Mouse (Mus musculus): ENCODE results near the gene 1700001C19Rik.

GRCm38 (mm10) chr17:47385145-47385544, 52.0 kb downstream of the 1700001C19Rik start, which contains the start of gene Guca1b:
- TF ChIP-seq CTCF (IDR thresholded peaks at IDR 0.05; ENCODE audit: borderline replicate concordance, insufficient read depth, low read depth, low read length) (no peak), POLR2A (IDR thresholded peaks at IDR 0.05; ENCODE audit: borderline replicate concordance, insufficient read depth, low read length) (no peak)
